Mouse (Mus musculus): ENCODE measurements at regions not wholly inside any gene's neighbourhood (a gene's known extent, or its start where the extent isn't known, plus 50 kb on each side); places are given as distances from the start of the nearest gene placed in this dataset.

- no peak for DNase-seq (ENCODE audit: low spot score in 2 of 2)
Observed at GRCm38 (mm10) chr17:4297156-4297535, 601.1 kb upstream of the Nox3 start.

GRCm38 (mm10) chr17:4301142-4301853, 605.2 kb upstream of the Nox3 start:
- DNase-seq (ENCODE audit: low spot score in 2 of 2), result no peak

- no peak for DNase-seq (ENCODE audit: low spot score in 2 of 2)
Observed at GRCm38 (mm10) chr17:4311785-4312379, 615.8 kb upstream of the Nox3 start.

GRCm38 (mm10) chr17:4319141-4319540, 623.1 kb upstream of the Nox3 start:
- DNase-seq (ENCODE audit: low spot score in 2 of 2), result no peak

- no peak for DNase-seq (ENCODE audit: low spot score in 2 of 2)
Observed at GRCm38 (mm10) chr17:4328810-4329209, 632.7 kb upstream of the Nox3 start.

GRCm38 (mm10) chr17:4331650-4332049, 635.6 kb upstream of the Nox3 start:
- DNase-seq (ENCODE audit: low spot score in 2 of 2), result no peak

GRCm38 (mm10) chr17:4333091-4333490, 637.0 kb upstream of the Nox3 start:
- no peak for DNase-seq (ENCODE audit: low spot score in 2 of 2)

GRCm38 (mm10) chr17:4353018-4353417, 641.1 kb upstream of the Arid1b start:
- DNase-seq (ENCODE audit: low spot score in 2 of 2), result no peak

- DNase-seq (ENCODE audit: low spot score in 2 of 2), result no peak
Observed at GRCm38 (mm10) chr17:4355506-4356218, 638.5 kb upstream of the Arid1b start.

- no peak for DNase-seq (ENCODE audit: low spot score in 2 of 2)
Observed at GRCm38 (mm10) chr17:4360413-4361320, 633.5 kb upstream of the Arid1b start.

GRCm38 (mm10) chr17:4365811-4366210, 628.3 kb upstream of the Arid1b start:
- DNase-seq (ENCODE audit: low spot score in 2 of 2), result no peak

GRCm38 (mm10) chr17:4380449-4380848, 613.7 kb upstream of the Arid1b start:
- DNase-seq (ENCODE audit: low spot score in 2 of 2), result no peak

- no peak for DNase-seq (ENCODE audit: low spot score in 2 of 2)
Observed at GRCm38 (mm10) chr17:4380873-4381272, 613.3 kb upstream of the Arid1b start.

GRCm38 (mm10) chr17:4381896-4382685, 612.0 kb upstream of the Arid1b start:
- DNase-seq (ENCODE audit: low spot score in 2 of 2), result peak in 1 of 2 experiments; percentile 7

- DNase-seq (ENCODE audit: low spot score in 2 of 2), result no peak
Observed at GRCm38 (mm10) chr17:4382716-4383115, 611.4 kb upstream of the Arid1b start.

- no peak for DNase-seq (ENCODE audit: low spot score in 2 of 2)
Observed at GRCm38 (mm10) chr17:4387616-4388015, 606.5 kb upstream of the Arid1b start.

- DNase-seq (ENCODE audit: low spot score in 2 of 2), result no peak
Observed at GRCm38 (mm10) chr17:4390012-4390411, 604.1 kb upstream of the Arid1b start.

GRCm38 (mm10) chr17:4390577-4390976, 603.6 kb upstream of the Arid1b start:
- no peak for DNase-seq (ENCODE audit: low spot score in 2 of 2)

GRCm38 (mm10) chr17:4391210-4391609, 602.9 kb upstream of the Arid1b start:
- no peak for DNase-seq (ENCODE audit: low spot score in 2 of 2)

GRCm38 (mm10) chr17:4396119-4396518, 598.0 kb upstream of the Arid1b start:
- no peak for DNase-seq (ENCODE audit: low spot score in 2 of 2)

GRCm38 (mm10) chr17:4417686-4418085, 576.4 kb upstream of the Arid1b start:
- DNase-seq (ENCODE audit: low spot score in 2 of 2), result no peak

Measured in frontal cortex, postnatal 14 days (tissue).